Mouse (Mus musculus) liver, postnatal 0 days (tissue): ENCODE measurements around the gene Eml5.

Experiments used
- CTCF ChIP-seq: sonication (generic); IDR thresholded peaks from 2 replicates; pipeline ENCODE4 v1.5.1; 2016; ENCODE audit warnings: antibody characterized with exemption, low read depth
- EP300 ChIP-seq: IDR thresholded peaks from 2 replicates; pipeline ENCODE4 v1.6.1; 2016; ENCODE audit warnings: antibody characterized with exemption, low read depth, mild to moderate bottlenecking

DNA sequence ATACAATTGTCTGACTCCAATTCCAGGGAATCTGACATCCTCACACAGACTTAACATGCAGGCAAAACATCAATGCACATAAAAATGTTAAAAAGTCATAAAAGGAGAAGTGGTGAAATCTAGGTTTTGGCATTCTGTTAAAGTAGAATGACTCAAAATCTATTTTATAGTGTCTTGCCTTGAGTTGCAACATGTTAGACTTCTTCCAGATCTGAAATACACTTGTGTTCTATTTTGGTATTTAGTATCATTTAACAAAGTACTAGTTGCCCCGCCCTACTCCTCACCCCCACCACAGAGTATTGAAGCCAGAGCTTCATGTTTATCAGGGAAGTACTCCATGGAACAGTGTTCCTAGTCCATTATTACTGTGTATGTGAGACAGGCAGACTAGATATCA, 117.0 kb downstream of the Eml5 start:
- TF ChIP-seq CTCF (no peak), EP300 (no peak)
